Mouse (Mus musculus) bone marrow macrophage, adult 2 months (primary cell): ENCODE data around the gene Itfg2. TPM values are rescaled to one million over a fixed set of nuclear protein-coding genes. Genes with fewer than 3 reads are reported as not detected.
A peak's percentile ranks its signal among the peaks of the same experiment; 100 is the strongest.

ENCODE experiments used
- H3K27ac ChIP-seq: 2 replicates; pipeline ENCODE4 v1.5.1; 2012; ENCODE audit warnings: low read depth, low read length; ENCODE audit not compliant: insufficient read depth
- H3K4me1 ChIP-seq: 2 replicates; pipeline ENCODE4 v1.6.1; 2012; ENCODE audit warnings: low read length; ENCODE audit not compliant: control insufficient read depth, insufficient read depth
- H3K4me3 ChIP-seq: 2 replicates; pipeline ENCODE4 v1.5.1; 2012; ENCODE audit warnings: mild to moderate bottlenecking, low read length, moderate library complexity; ENCODE audit not compliant: insufficient read depth
- CTCF ChIP-seq: IDR thresholded peaks from 2 replicates; pipeline ENCODE4 v1.5.1; 2012; ENCODE audit warnings: low read depth, mild to moderate bottlenecking, low read length, moderate library complexity
- POLR2A ChIP-seq: IDR thresholded peaks from 2 replicates; pipeline ENCODE4 v1.6.1; 2012; ENCODE audit warnings: mild to moderate bottlenecking, low read depth, low read length, borderline replicate concordance
- polyA plus RNA-seq: library from polyadenylated mRNA; stranded (reverse); fragments of >200 nt; gene quantifications from 2 replicates; pipeline ENCODE4 v1.2.4, GENCODE M21; 2012; ENCODE audit not compliant: missing spikeins, insufficient read depth, insufficient read length

Itfg2 gene
- polyA plus RNA-seq, result 5.5 and 6.8 TPM in 2 replicates

DNA sequence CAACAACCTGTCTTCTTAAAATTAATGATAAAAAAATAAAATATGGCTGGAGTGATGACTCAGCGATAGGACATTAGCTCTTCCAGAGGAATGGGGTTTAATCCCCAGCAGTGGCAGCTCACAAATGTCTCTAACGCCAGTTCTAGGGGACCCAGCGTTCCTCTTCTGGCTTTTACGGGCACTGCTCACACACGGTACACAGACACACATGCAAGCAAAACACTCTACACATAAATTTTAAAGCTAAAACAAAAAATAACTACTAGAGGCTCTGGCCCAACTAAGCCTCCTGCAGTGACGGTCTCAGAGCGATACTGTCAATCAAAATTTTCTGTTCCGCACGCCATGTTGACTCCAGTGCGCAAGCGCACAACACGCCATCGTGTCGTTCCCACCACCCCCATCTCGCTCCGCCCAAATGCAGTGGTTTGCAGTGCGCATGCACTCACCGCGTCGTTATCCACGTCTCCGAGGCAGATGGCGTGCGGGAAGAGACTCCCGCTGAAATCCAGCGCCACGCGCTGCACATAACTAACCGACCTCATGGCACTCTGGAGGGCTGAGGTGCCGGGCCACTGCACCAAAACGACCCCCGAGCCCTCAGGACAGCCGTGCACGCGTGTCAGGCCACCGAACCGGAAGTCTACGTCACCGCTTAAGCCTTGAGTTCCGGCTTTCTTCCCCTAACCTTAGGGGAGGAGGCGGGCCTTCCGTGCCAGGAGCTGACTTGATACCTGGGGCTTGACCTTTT, at the start of gene Itfg2:
TSS of gene Itfg2 (minus strand) at position 663 of the 751 bp plus-strand sequence.
- H3K4me3 ChIP-seq, result peak within 1 kb of the TSS; percentile 92
- TF ChIP-seq CTCF (no peak), POLR2A (no peak)
- H3K4me1 ChIP-seq, result peaks cover 8% of the 10 kb centered on the region; the same call in 1 of the 2 replicates
- peak within 1 kb of the TSS; percentile 92 for H3K27ac ChIP-seq

- Histone ChIP-seq H3K4me3 (no peak overlapping the region), H3K27ac (no peak overlapping the region), H3K4me1 (no peaks in the 10 kb centered on the region)
- TF ChIP-seq POLR2A (no peak), CTCF (no peak)
Observed at GRCm38 (mm10) chr6:128474112-128474511, 49.4 kb upstream of the Itfg2 start.

GRCm38 (mm10) chr6:128469451-128469850, 44.7 kb upstream of the Itfg2 start:
- H3K4me1 ChIP-seq, result no peaks in the 10 kb centered on the region

DNA sequence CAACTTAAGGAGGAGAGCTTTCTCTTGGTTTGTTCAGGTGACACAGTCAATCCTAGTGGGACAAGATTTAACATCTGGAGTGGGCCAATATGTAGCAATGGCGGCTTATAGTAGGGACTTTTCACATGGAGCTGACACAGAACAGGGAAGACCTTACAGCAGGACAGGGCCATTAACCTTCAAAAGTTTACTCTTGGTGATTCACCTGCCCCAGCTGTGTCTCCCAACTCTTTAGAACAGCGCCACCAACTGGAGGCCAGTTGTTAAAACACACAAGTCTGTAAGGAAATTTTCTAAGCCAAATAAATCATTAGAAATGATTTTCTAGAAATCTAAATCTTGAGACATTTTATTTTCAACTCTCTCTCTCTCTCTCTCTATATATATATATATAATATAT, 42.6 kb upstream of the Itfg2 start:
- no peak for TF ChIP-seq POLR2A
- no peak overlapping the region for H3K4me3 ChIP-seq
- no peaks in the 10 kb centered on the region for H3K4me1 ChIP-seq
- H3K27ac ChIP-seq, result no peak overlapping the region

More at GRCm38 (mm10) chr6:128469451-128469850, 44.7 kb upstream of the Itfg2 start:
- Histone ChIP-seq H3K27ac (no peak overlapping the region), H3K4me3 (no peak overlapping the region)
- no peak for TF ChIP-seq CTCF
- no peak for TF ChIP-seq POLR2A

DNA sequence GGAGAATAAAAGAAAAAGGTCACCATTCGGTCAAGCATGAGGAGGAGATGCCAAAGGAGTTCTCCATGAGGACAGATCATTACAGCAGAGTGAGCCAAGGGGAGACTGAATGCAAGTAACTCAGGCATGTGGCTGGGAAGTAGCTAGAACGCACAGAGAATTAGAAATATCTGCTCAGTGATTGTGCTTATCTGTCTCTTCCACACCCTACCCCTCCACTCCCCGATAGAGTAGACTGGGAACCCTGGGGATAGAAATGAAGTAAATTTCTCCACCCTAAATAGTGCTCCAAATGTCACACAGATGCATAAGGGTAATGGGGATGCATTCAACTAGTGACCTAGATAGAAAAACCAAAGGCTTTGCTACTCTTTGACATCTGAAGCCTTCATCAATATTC, 41.8 kb upstream of the Itfg2 start:
- no peak overlapping the region for H3K27ac ChIP-seq
- no peak overlapping the region for H3K4me3 ChIP-seq
- no peaks in the 10 kb centered on the region for H3K4me1 ChIP-seq
- no peak for TF ChIP-seq POLR2A
- no peak for TF ChIP-seq CTCF

GRCm38 (mm10) chr6:128466043-128466442, 41.3 kb upstream of the Itfg2 start:
- no peak overlapping the region for H3K4me3 ChIP-seq
- TF ChIP-seq POLR2A (no peak), CTCF (no peak)
- H3K27ac ChIP-seq, result no peak overlapping the region
- no peaks in the 10 kb centered on the region for H3K4me1 ChIP-seq

DNA sequence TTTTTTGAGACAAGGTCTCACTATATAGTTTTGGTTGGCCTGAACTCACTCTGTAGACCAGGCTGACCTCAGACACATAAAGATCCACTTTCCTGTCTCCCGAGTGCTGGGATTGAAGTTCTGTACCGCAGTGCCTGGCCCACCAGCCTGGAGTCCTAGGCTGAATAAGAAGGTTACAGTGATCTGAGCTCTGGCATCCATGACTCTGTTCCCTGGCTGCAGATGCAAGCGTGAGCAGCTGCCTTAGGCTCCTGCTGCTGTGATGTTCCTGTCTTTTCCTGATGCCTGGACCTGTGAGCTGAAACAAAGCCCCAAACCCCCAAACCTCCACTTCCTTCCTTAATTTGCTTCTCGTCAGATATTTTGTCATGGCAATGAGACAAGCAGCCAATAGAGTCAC, 40.3 kb upstream of the Itfg2 start:
- Histone ChIP-seq H3K27ac (no peak overlapping the region), H3K4me3 (no peak overlapping the region), H3K4me1 (no peaks in the 10 kb centered on the region)
- TF ChIP-seq CTCF, result no peak
- TF ChIP-seq POLR2A, result no peak

DNA sequence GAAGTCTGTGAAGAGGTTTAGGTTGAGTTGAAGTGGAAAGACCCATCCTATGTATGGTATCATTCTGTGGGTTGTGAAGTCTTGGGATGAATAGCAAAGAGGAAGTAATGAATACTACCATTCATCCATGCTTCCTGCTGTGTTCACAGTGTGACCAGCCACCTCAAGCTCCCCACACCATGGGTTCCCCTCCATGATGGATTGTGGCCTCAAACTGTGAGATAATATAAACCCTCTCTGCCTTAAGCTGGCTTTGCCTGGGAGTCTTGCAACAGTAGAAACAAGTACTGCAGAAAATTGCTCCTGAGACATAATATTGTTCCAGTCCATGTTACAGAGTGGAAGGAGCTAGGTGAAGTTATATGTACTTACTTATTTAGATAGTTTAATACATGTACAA, 36.9 kb upstream of the Itfg2 start:
- no peak for TF ChIP-seq POLR2A
- no peak for TF ChIP-seq CTCF
- no peaks in the 10 kb centered on the region for H3K4me1 ChIP-seq
- no peak overlapping the region for H3K4me3 ChIP-seq
- no peak overlapping the region for H3K27ac ChIP-seq

- no peak for TF ChIP-seq CTCF
- no peak for TF ChIP-seq POLR2A
- Histone ChIP-seq H3K27ac (no peak overlapping the region), H3K4me3 (no peak overlapping the region), H3K4me1 (no peaks in the 10 kb centered on the region)
Observed at GRCm38 (mm10) chr6:128460729-128461503, 36.2 kb upstream of the Itfg2 start.

GRCm38 (mm10) chr6:128460321-128460720, 35.6 kb upstream of the Itfg2 start:
- H3K4me1 ChIP-seq, result no peaks in the 10 kb centered on the region
- no peak overlapping the region for H3K4me3 ChIP-seq
- H3K27ac ChIP-seq, result no peak overlapping the region
- no peak for TF ChIP-seq CTCF
- no peak for TF ChIP-seq POLR2A
